Mouse (Mus musculus) CH12.LX (cell line): ENCODE data around the gene Gm21060. TPM values are rescaled to one million over a fixed set of nuclear protein-coding genes. Genes with fewer than 3 reads are reported as not detected.

Source experiments
- DNase-seq: peaks from one replicate; pipeline ENCODE4 v3.0.0-alpha.2; 2013; ENCODE audit errors: extremely low read depth
- H3K27ac ChIP-seq: 2 replicates; pipeline ENCODE4 v1.5.1; 2012; ENCODE audit warnings: low read depth, mild to moderate bottlenecking, control low read depth, moderate library complexity; ENCODE audit not compliant: insufficient read depth
- H3K27me3 ChIP-seq: replicated peaks from 2 replicates; pipeline ENCODE3; 2012; ENCODE audit warnings: inconsistent platforms
- H3K36me3 ChIP-seq, 2 experiments: replicated peaks in 1 of 2; 2 replicates each; pipeline versions ENCODE3 to v1.6.1; 2012; ENCODE audit warnings: inconsistent platforms in 1 of 2, low read length in 1 of 2, mild to moderate bottlenecking in 1 of 2, mixed read lengths in 1 of 2, moderate library complexity in 1 of 2; ENCODE audit not compliant: control insufficient read depth in 1 of 2, insufficient read depth in 1 of 2
- H3K4me1 ChIP-seq, 2 experiments: 2 replicates each; pipeline ENCODE4 v1.6.1; 2012; ENCODE audit warnings: inconsistent platforms in 1 of 2, moderate library complexity in 1 of 2; ENCODE audit not compliant: insufficient read depth in 2 of 2, control insufficient read depth in 1 of 2
- H3K4me2 ChIP-seq: 2 replicates; pipeline ENCODE4 v1.6.1; 2012; ENCODE audit warnings: low read depth, mild to moderate bottlenecking, control low read depth; ENCODE audit not compliant: poor library complexity, insufficient read depth, severe bottlenecking
- H3K4me3 ChIP-seq, 3 experiments: fragments of 150-350 bp in 1 of 3; sonication (generic) in 1 of 3; replicated peaks in 1 of 3; 2 replicates each; pipeline versions ENCODE3 to v1.5.1; 2011 to 2012; ENCODE audit warnings: low read depth in 2 of 3, low read length in 2 of 3, mild to moderate bottlenecking in 2 of 3, moderate library complexity in 2 of 3, control low read depth in 1 of 3, improper control_type of control experiment in 1 of 3, inconsistent platforms in 1 of 3, mixed read lengths in 1 of 3; ENCODE audit not compliant: poor library complexity in 1 of 3
- H3K79me2 ChIP-seq: replicated peaks from 2 replicates; pipeline ENCODE4 v1.6.1; 2012; ENCODE audit warnings: mild to moderate bottlenecking, moderate library complexity; ENCODE audit not compliant: control insufficient read depth, poor library complexity, insufficient read depth, severe bottlenecking; ENCODE audit errors: extremely low read depth
- H3K9ac ChIP-seq: 2 replicates; pipeline ENCODE4 v1.6.1; 2012; ENCODE audit warnings: low read depth, mild to moderate bottlenecking, control low read depth, moderate library complexity; ENCODE audit not compliant: insufficient read depth
- H3K9me3 ChIP-seq: replicated peaks from 2 replicates; pipeline ENCODE3; 2012; ENCODE audit warnings: low read length, inconsistent platforms, mixed read lengths
- CHD1 ChIP-seq: IDR thresholded peaks from 2 replicates; pipeline ENCODE4 v1.6.1; 2012; ENCODE audit warnings: low read depth, low read length, improper control_type of control experiment, inconsistent platforms
- CTCF ChIP-seq, 2 experiments: IDR thresholded peaks in 1 of 2; conservative IDR thresholded peaks in 1 of 2; 2 replicates each; pipeline ENCODE4 v1.5.1; 2011 to 2012; ENCODE audit warnings: low read depth in 2 of 2, low read length in 2 of 2, improper control_type of control experiment in 1 of 2, inconsistent platforms in 1 of 2, mild to moderate bottlenecking in 1 of 2, moderate library complexity in 1 of 2
- E2F4 ChIP-seq: IDR thresholded peaks from 2 replicates; pipeline ENCODE4 v1.6.1; 2011; ENCODE audit warnings: low read depth, low read length, improper control_type of control experiment; ENCODE audit not compliant: insufficient replicate concordance
- ELF1 ChIP-seq: IDR thresholded peaks from 2 replicates; pipeline ENCODE4 v1.6.1; 2014; ENCODE audit warnings: low read depth, mild to moderate bottlenecking, inconsistent platforms, low read length, improper control_type of control experiment
- GABPA ChIP-seq: IDR thresholded peaks from 2 replicates; pipeline ENCODE4 v1.6.1; 2012; ENCODE audit warnings: low read depth, low read length, improper control_type of control experiment, inconsistent platforms; ENCODE audit not compliant: insufficient replicate concordance
- HCFC1 ChIP-seq: IDR thresholded peaks from 2 replicates; pipeline ENCODE4 v1.6.1; 2012; ENCODE audit warnings: low read depth, mild to moderate bottlenecking, inconsistent platforms, low read length, improper control_type of control experiment
- IRF4 ChIP-seq: IDR thresholded peaks from 2 replicates; pipeline ENCODE4 v1.6.1; 2014; ENCODE audit warnings: low read depth, mild to moderate bottlenecking, inconsistent platforms, low read length, improper control_type of control experiment
- JUN ChIP-seq: IDR thresholded peaks from 2 replicates; pipeline ENCODE4 v1.6.1; 2011; ENCODE audit warnings: low read depth, mild to moderate bottlenecking, low read length, improper control_type of control experiment, moderate library complexity; ENCODE audit not compliant: insufficient read depth
- MAFK ChIP-seq: IDR thresholded peaks from 2 replicates; pipeline ENCODE4 v1.6.1; 2011; ENCODE audit warnings: low read length, improper control_type of control experiment; ENCODE audit not compliant: insufficient replicate concordance
- MAZ ChIP-seq: IDR thresholded peaks from 2 replicates; pipeline ENCODE4 v1.6.1; 2012; ENCODE audit warnings: low read depth, mild to moderate bottlenecking, inconsistent platforms, low read length, improper control_type of control experiment, moderate library complexity
- MXI1 ChIP-seq: IDR thresholded peaks from 2 replicates; pipeline ENCODE4 v1.6.1; 2011; ENCODE audit warnings: mild to moderate bottlenecking, low read depth, low read length, improper control_type of control experiment
- MYC ChIP-seq: IDR thresholded peaks from 2 replicates; pipeline ENCODE4 v1.6.1; 2011; ENCODE audit warnings: low read depth, mild to moderate bottlenecking, improper control_type of control experiment, low read length
- NELFE ChIP-seq: IDR thresholded peaks from 2 replicates; pipeline ENCODE4 v1.6.1; 2011; ENCODE audit warnings: low read depth, low read length, improper control_type of control experiment
- NRF1 ChIP-seq: IDR thresholded peaks from 2 replicates; pipeline ENCODE4 v1.6.1; 2014; ENCODE audit warnings: low read depth, mild to moderate bottlenecking, inconsistent platforms, low read length, improper control_type of control experiment, moderate library complexity
- POLR2A ChIP-seq: IDR thresholded peaks from 2 replicates; pipeline ENCODE4 v1.6.1; 2011; ENCODE audit warnings: low read depth, mild to moderate bottlenecking, improper control_type of control experiment, low read length
- RCOR1 ChIP-seq: conservative IDR thresholded peaks from 2 replicates; pipeline ENCODE4 v1.6.1; 2012; ENCODE audit warnings: low read depth, mild to moderate bottlenecking, inconsistent platforms, low read length, improper control_type of control experiment
- SIN3A ChIP-seq: IDR thresholded peaks from 2 replicates; pipeline ENCODE4 v1.6.1; 2012; ENCODE audit warnings: low read length, improper control_type of control experiment, inconsistent platforms
- SMC3 ChIP-seq: IDR thresholded peaks from 2 replicates; pipeline ENCODE4 v1.6.1; 2011; ENCODE audit warnings: low read depth, low read length, improper control_type of control experiment
- UBTF ChIP-seq: IDR thresholded peaks from 2 replicates; pipeline ENCODE4 v1.6.1; 2012; ENCODE audit warnings: low read depth, mild to moderate bottlenecking, inconsistent platforms, low read length, improper control_type of control experiment, moderate library complexity
- USF2 ChIP-seq: conservative IDR thresholded peaks from 2 replicates; pipeline ENCODE4 v1.6.1; 2011; ENCODE audit warnings: low read depth, low read length, improper control_type of control experiment
- ZKSCAN1 ChIP-seq: IDR thresholded peaks from 2 replicates; pipeline ENCODE4 v1.6.1; 2012; ENCODE audit warnings: low read depth, inconsistent platforms, low read length, improper control_type of control experiment, borderline replicate concordance
- ZMIZ1 ChIP-seq: IDR thresholded peaks from 2 replicates; pipeline ENCODE4 v1.6.1; 2012; ENCODE audit warnings: low read depth, mild to moderate bottlenecking, inconsistent platforms, low read length, improper control_type of control experiment
- ZNF384 ChIP-seq: IDR thresholded peaks from 2 replicates; pipeline ENCODE4 v1.6.1; 2012; ENCODE audit warnings: low read depth, low read length, improper control_type of control experiment, inconsistent platforms
- dilution Hi-C: fragments of 300-500 bp; cut with MboI; formaldehyde crosslinking; loops from 2 replicates; pipeline ENCODE4 v1.14.3; 2020; ENCODE audit warnings: low sequenced_read_pairs; ENCODE audit not compliant: extremely low pct_unique_long_range_greater_than_20kb, extremely low pct_ligation_motif_present
- in situ Hi-C: fragments of 300-500 bp; cut with MboI; formaldehyde crosslinking; loops from 3 replicates; pipeline ENCODE4 v1.14.3; 2019; ENCODE audit warnings: low sequenced_read_pairs, low pct_ligation_motif_present, low pct_unique_long_range_greater_than_20kb, mixed read lengths
- polyA plus RNA-seq: library from polyadenylated mRNA; unstranded; fragments of >175 nt; gene quantifications from 2 replicates; pipeline ENCODE4 v1.2.1, GENCODE M21; 2012; ENCODE audit warnings: low read depth; ENCODE audit not compliant: insufficient read length
- total RNA-seq, 2 experiments: library from RNA; depleted of rRNA; stranded (reverse); fragments of 300-350 nt in 1 of 2; fragments of >200 nt in 1 of 2; gene quantifications; 2 replicates each; pipeline ENCODE4 v1.2.3; 2012 to 2014

The Gm21060 gene
- total and polyA plus RNA-seq, 3 experiments: 3.0 TPM; not detected in 2

- in situ Hi-C loops: loop anchor here (5.0 kb wide), 1 partner anchor 68 kb away; no protein-coding TSS in a partner anchor
- Histone ChIP-seq H3K9me3 (no peaks in the 10 kb centered on the region), H3K36me3 (no peaks in the 10 kb centered on the region), H3K9ac (no peak overlapping the region), H3K27ac (no peak overlapping the region), H3K79me2 (no peaks in the 10 kb centered on the region), H3K4me2 (no peak overlapping the region), H3K4me3 (no peak overlapping the region), H3K4me1 (peaks cover 5 to 16% of the 10 kb centered on the region in 2 experiments; a peak in 3 of 4 replicates), H3K27me3 (no peaks in the 10 kb centered on the region)
- TF ChIP-seq JUN (no peak), E2F4 (no peak), MYC (no peak), ZKSCAN1 (no peak), IRF4 (no peak), GABPA (no peak), NRF1 (no peak), HCFC1 (no peak), CHD1 (no peak), SMC3 (no peak), ZNF384 (no peak), CTCF (conservative IDR thresholded peaks at IDR 0.05 in 1 of 2, IDR thresholded peaks at IDR 0.05 in 1 of 2; ENCODE audit: low read depth in 2 of 2, low read length in 2 of 2) (no peak), USF2 (no peak), MAZ (no peak), RCOR1 (no peak), ZMIZ1 (no peak)
- no peak for DNase-seq
- dilution Hi-C loops: no loop called here
Observed at GRCm38 (mm10) chr19:61264933-61265332, 31.9 kb downstream of the Gm21060 start.

GRCm38 (mm10) chr19:61264227-61264626 lies 32.6 kb downstream of the Gm21060 start:
- Histone ChIP-seq H3K9me3 (no peaks in the 10 kb centered on the region), H3K4me3 (no peak overlapping the region), H3K9ac (no peak overlapping the region), H3K4me1 (peaks cover 5 to 16% of the 10 kb centered on the region in 2 experiments; a peak in 3 of 4 replicates), H3K4me2 (no peak overlapping the region), H3K79me2 (no peaks in the 10 kb centered on the region), H3K27me3 (no peaks in the 10 kb centered on the region), H3K36me3 (no peaks in the 10 kb centered on the region), H3K27ac (no peak overlapping the region)
- dilution Hi-C loops (no loop called here), in situ Hi-C loops (no loop called here)
- DNase-seq: peak; percentile 69
- no peak for TF ChIP-seq UBTF
- TF ChIP-seq NRF1: no peak
- no peak for TF ChIP-seq USF2
- TF ChIP-seq POLR2A: no peak
- no peak for TF ChIP-seq ELF1
- TF ChIP-seq MAFK: no peak
- no peak for TF ChIP-seq MAZ
- TF ChIP-seq SIN3A: no peak
- no peak for TF ChIP-seq ZNF384
- no peak for TF ChIP-seq MXI1
- TF ChIP-seq NELFE: no peak
